Mouse (Mus musculus): Measurements from ENCODE around the gene Tmem178. TPM values are rescaled to one million over a fixed set of nuclear protein-coding genes. Genes with fewer than 3 reads are reported as not detected.

Tmem178 gene
- total and polyA plus RNA-seq, 2 experiments: 0.28 to 0.49 TPM

DNA sequence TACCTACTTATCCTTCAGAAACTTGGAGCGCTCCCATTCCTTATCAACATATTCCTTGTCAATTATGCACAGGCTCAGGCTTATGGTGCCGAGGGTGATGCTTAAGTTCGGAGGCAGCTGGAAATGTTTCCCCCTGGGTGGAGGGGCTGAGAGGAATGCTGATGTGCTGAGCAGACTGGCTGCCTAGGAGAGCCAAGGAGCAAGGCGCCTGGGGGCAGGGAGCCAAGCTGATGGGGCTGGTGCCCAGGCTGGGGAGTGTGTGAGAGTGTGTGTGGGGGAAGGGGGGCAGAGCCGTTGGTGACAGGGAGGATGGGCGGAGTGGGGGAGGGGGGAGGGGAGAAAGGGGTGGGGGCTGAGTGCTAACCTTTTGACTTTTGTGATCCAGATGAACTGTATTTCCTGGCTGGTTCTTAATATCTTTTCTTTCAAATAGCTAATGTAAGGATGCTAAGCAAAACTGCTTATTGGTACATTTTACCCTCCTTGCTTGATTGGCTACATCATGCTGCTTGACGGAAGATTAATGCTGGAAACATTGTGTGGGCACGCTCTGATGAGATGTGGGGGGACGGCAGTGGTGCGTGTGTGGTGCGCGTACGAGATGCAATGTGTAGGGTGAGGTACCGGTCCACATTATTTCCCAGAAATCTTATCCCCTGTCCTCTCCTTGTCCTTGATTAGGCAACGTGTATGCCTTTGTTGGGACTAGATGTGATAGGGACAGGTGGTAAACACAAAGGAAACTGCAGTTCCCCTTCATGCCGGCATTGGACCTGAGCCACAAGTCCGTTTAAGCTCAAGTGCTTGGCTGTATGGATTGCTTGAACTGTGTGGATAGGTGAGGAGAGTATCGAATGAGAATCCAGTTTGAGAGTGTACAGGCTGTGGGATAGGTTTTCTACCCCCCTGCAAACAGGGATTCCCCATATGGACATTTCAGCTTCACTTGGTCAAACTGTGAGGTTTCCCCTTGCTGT lies 25.5 kb downstream of the Tmem178 start:
- Histone ChIP-seq H3K27me3 (ENCODE audit: control insufficient read depth, insufficient read depth, low read length) (no peaks in the 10 kb centered on the region), H3K79me2 (ENCODE audit: control insufficient read depth, insufficient read depth, low read length) (no peaks in the 10 kb centered on the region), H3K36me3 (ENCODE audit: control insufficient read depth, insufficient read depth, low read length) (no peaks in the 10 kb centered on the region), H3K4me1 (ENCODE audit: control insufficient read depth, insufficient read depth, low read length) (no peaks in the 10 kb centered on the region), H3K27ac (replicated peaks; ENCODE audit: insufficient read depth, low read depth, low read length) (no peak overlapping the region), H3K4me3 (ENCODE audit: insufficient read depth, low read depth, low read length) (no peak overlapping the region), H3K9ac (ENCODE audit: low read depth, low read length) (no peak overlapping the region)
- 73% methylated on average over 18 of the region's 18 CpGs for WGBS
- DNase-seq (ENCODE audit: extremely low read depth, low read depth, low spot score): no peak
- TF ChIP-seq POLR2A (IDR thresholded peaks at IDR 0.05; ENCODE audit: extremely low read depth, insufficient read depth, low read length): no peak
- TF ChIP-seq CTCF (IDR thresholded peaks at IDR 0.05; ENCODE audit: low read depth, low read length): no peak

GRCm38 (mm10) chr17:80970716-80971115 lies 26.3 kb downstream of the Tmem178 start:
- H3K4me3 ChIP-seq (ENCODE audit: insufficient read depth, low read depth, low read length): no peak overlapping the region
- H3K79me2 ChIP-seq (ENCODE audit: control insufficient read depth, insufficient read depth, low read length): no peaks in the 10 kb centered on the region
- no peaks in the 10 kb centered on the region for H3K36me3 ChIP-seq (ENCODE audit: control insufficient read depth, insufficient read depth, low read length)
- DNase-seq (ENCODE audit: extremely low read depth, low read depth, low spot score): no peak
- no peak for TF ChIP-seq POLR2A (IDR thresholded peaks at IDR 0.05; ENCODE audit: extremely low read depth, insufficient read depth, low read length)
- no peak for TF ChIP-seq CTCF (IDR thresholded peaks at IDR 0.05; ENCODE audit: low read depth, low read length)
- H3K27ac ChIP-seq (replicated peaks; ENCODE audit: insufficient read depth, low read depth, low read length): no peak overlapping the region
- no peaks in the 10 kb centered on the region for H3K27me3 ChIP-seq (ENCODE audit: control insufficient read depth, insufficient read depth, low read length)
- 82% methylated on average over 10 of the region's 10 CpGs for WGBS
- no peaks in the 10 kb centered on the region for H3K4me1 ChIP-seq (ENCODE audit: control insufficient read depth, insufficient read depth, low read length)
- no peak overlapping the region for H3K9ac ChIP-seq (ENCODE audit: low read depth, low read length)

- TF ChIP-seq POLR2A (IDR thresholded peaks at IDR 0.05; ENCODE audit: extremely low read depth, insufficient read depth, low read length) (no peak), CTCF (IDR thresholded peaks at IDR 0.05; ENCODE audit: low read depth, low read length) (no peak)
- H3K4me3 ChIP-seq (ENCODE audit: insufficient read depth, low read depth, low read length): no peak overlapping the region
- H3K27ac ChIP-seq (replicated peaks; ENCODE audit: insufficient read depth, low read depth, low read length): no peak overlapping the region
- no peaks in the 10 kb centered on the region for H3K27me3 ChIP-seq (ENCODE audit: control insufficient read depth, insufficient read depth, low read length)
- 78% methylated on average over 7 of the region's 7 CpGs for WGBS
- H3K36me3 ChIP-seq (ENCODE audit: control insufficient read depth, insufficient read depth, low read length): no peaks in the 10 kb centered on the region
- DNase-seq (ENCODE audit: extremely low read depth, low read depth, low spot score): no peak
- H3K79me2 ChIP-seq (ENCODE audit: control insufficient read depth, insufficient read depth, low read length): no peaks in the 10 kb centered on the region
- peaks cover 3% of the 10 kb centered on the region; the same call in 1 of the 2 replicates for H3K4me1 ChIP-seq (ENCODE audit: control insufficient read depth, insufficient read depth, low read length)
- H3K9ac ChIP-seq (ENCODE audit: low read depth, low read length): no peak overlapping the region
Measured at GRCm38 (mm10) chr17:80972891-80973290, 28.5 kb downstream of the Tmem178 start.

- WGBS: 49% methylated on average over 5 of the region's 5 CpGs
- H3K27ac ChIP-seq (replicated peaks; ENCODE audit: insufficient read depth, low read depth, low read length): no peak overlapping the region
Measured at GRCm38 (mm10) chr17:80977245-80977644, 32.8 kb downstream of the Tmem178 start.

GRCm38 (mm10) chr17:80980096-80980495 lies 35.7 kb downstream of the Tmem178 start:
- TF ChIP-seq POLR2A (IDR thresholded peaks at IDR 0.05; ENCODE audit: extremely low read depth, insufficient read depth, low read length) (no peak), CTCF (IDR thresholded peaks at IDR 0.05; ENCODE audit: low read depth, low read length) (no peak)
- DNase-seq (ENCODE audit: extremely low read depth, low read depth, low spot score): no peak
- no peaks in the 10 kb centered on the region for H3K27me3 ChIP-seq (ENCODE audit: control insufficient read depth, insufficient read depth, low read length)
- peaks cover 3% of the 10 kb centered on the region; the same call in 1 of the 2 replicates for H3K4me1 ChIP-seq (ENCODE audit: control insufficient read depth, insufficient read depth, low read length)
- no peaks in the 10 kb centered on the region for H3K36me3 ChIP-seq (ENCODE audit: control insufficient read depth, insufficient read depth, low read length)
- H3K27ac ChIP-seq (replicated peaks; ENCODE audit: insufficient read depth, low read depth, low read length): no peak overlapping the region
- no peak overlapping the region for H3K9ac ChIP-seq (ENCODE audit: low read depth, low read length)
- WGBS: 93% methylated on average over 10 of the region's 10 CpGs
- H3K4me3 ChIP-seq (ENCODE audit: insufficient read depth, low read depth, low read length): no peak overlapping the region
- H3K79me2 ChIP-seq (ENCODE audit: control insufficient read depth, insufficient read depth, low read length): no peaks in the 10 kb centered on the region

More at GRCm38 (mm10) chr17:80977245-80977644, 32.8 kb downstream of the Tmem178 start:
- Histone ChIP-seq H3K4me3 (ENCODE audit: insufficient read depth, low read depth, low read length) (no peak overlapping the region), H3K9ac (ENCODE audit: low read depth, low read length) (no peak overlapping the region), H3K79me2 (ENCODE audit: control insufficient read depth, insufficient read depth, low read length) (no peaks in the 10 kb centered on the region), H3K36me3 (ENCODE audit: control insufficient read depth, insufficient read depth, low read length) (no peaks in the 10 kb centered on the region), H3K27me3 (ENCODE audit: control insufficient read depth, insufficient read depth, low read length) (no peaks in the 10 kb centered on the region), H3K4me1 (ENCODE audit: control insufficient read depth, insufficient read depth, low read length) (peaks cover 3% of the 10 kb centered on the region; the same call in 1 of the 2 replicates)
- TF ChIP-seq POLR2A (IDR thresholded peaks at IDR 0.05; ENCODE audit: extremely low read depth, insufficient read depth, low read length) (no peak), CTCF (IDR thresholded peaks at IDR 0.05; ENCODE audit: low read depth, low read length) (no peak)
- no peak for DNase-seq (ENCODE audit: extremely low read depth, low read depth, low spot score)
